Mouse (Mus musculus): ENCODE measurements around the gene Fbln2.

The Fbln2 gene

DNA sequence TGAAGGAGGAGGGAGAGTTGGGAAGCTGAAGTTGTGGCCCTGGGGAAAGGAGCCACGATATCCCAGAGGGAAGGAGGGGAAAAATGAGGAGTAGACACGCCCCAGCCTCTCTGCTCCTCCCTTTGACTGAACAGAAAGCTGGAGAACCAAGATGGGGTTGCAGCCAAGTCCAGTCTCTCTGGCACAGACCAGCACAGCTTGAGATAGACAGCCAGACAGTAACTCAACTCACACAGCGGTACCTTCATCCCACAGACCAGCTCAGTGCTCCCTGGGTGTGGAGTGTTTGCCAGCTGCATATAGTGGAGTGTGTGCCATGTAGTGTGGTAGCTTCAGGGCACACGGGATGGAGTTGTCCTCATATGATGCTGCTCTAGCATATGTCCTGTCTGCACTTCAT is 16.7 kb downstream of the Fbln2 start:
- DNase-seq (ENCODE audit: low read depth, low spot score) = no peak

DNA sequence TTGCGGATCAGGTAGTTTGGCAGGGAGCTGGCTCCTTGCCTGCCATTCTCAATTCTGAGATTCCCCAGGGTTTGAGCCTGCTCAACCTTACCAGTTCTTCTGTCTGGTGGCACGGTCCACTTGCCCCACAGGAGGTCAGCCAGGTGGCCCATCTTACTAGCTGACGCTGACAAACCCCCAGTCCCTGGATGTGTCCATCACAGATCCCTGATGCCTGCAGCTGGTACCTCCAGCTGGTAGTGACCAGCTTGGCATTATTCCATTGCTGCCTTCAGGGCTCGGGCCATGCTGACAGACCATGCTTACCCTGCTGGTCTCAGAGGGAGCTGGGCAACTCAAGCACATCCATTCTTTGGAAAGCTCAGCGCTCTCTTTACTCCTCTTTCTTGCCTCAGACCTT is 18.7 kb downstream of the Fbln2 start:
- no peak for DNase-seq (ENCODE audit: low read depth, low spot score)

DNA sequence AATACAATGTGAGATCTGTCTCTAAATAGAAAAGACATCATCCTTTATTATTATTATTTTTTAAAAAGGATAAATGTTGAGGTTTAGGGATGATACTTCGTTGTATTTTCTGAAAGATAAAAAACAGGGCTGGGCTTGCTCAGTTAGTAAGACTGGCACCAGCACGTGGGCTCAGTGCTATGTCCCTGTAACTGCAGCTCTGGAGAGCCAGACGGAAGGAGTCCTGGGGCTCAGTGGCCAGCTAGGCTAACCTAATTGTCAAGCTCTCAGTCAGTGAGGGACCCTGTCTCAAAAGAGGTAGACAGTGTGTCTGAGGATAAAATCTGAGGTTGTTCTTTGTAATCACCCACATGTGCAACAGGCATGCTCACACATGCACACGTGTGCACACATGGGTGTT is 19.3 kb downstream of the Fbln2 start:
- no peak for DNase-seq (ENCODE audit: low read depth, low spot score)

DNA sequence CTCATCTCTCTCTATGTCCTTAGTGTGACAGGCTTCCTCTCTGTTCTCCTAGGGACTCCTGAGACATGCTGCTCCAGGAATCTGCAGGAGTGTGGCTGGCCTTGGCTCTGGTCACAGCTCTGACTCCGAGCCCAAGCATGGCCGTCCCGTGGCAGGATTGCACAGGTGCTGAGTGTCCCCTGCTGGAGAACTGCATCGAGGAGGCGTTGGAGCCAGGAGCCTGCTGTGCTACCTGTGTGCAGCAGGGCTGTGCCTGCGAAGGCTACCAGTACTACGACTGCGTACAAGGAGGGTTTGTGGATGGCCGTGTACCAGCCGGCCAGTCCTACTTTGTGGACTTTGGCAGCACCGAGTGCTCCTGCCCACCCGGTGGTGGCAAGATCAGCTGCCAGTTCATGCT is 20.8 kb downstream of the Fbln2 start:
- no peak for DNase-seq (ENCODE audit: low read depth, low spot score)

DNA sequence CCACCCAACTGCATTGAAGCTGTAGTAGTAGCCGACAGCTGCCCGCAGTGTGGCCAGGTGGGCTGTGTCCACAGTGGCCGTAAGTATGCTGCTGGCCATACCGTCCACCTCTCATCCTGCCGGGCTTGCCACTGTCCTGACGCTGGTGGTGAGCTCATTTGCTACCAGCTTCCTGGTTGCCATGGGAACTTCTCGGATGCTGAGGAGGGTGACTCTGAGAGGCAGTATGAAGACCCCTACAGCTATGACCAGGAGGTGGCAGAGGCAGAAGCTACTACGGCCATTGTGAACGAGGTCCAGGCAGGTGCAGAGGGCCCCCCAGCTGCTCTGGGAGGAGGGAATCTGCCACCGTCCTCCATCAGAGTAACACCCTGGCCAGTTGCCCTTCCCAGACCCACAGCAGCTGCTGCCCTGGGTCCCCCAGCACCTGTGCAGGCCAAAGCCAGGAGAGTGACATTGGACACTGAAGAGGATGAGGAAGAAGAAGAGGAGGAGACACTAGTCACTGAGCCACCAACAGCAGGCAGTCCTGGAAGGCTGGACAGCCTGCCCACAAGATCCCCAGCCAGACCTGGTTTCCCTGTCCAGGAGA is 21.3 kb downstream of the Fbln2 start:
- DNase-seq (ENCODE audit: low read depth, low spot score) = no peak

DNA sequence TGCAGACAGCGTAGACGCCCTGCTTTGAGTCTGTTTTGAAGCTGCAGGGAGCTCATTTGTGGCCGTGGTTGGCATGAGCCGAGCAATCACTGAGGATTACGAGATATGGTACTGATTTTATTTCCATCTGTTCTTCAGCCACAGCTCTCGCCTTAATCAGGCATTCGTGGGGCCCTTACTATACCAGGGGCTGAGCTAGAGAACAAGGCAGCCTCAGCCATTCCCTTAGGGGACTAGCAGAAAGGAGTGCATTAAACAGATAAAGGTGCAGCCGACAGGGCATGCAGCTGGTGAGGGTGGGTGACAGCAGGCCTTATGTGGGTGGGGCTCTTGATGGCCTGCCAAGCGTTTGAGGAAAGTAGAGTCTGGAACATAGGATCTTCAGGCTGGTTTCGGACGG is 23.8 kb downstream of the Fbln2 start:
- DNase-seq (ENCODE audit: low read depth, low spot score) = no peak

DNA sequence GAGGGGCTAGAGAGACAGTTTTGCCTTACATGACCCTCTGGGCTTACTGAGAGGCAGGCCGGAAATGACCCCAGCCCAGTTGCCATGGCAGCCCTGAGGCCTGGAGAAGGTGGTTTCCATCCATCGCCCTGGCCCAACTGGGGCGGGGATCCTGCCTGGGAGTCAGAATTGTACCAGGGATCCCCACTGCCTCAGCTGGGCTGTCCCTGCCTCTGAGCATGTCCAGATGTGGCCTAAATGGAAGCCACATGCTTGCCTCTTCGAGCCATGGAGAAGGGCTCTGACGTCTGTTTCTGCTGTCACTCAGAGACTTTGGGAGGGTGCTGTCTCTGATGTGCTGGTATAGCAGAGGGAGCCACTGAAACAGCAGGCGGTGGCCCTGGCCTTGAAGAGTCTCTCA is 24.2 kb downstream of the Fbln2 start:
- DNase-seq (ENCODE audit: low read depth, low spot score) = no peak

DNA sequence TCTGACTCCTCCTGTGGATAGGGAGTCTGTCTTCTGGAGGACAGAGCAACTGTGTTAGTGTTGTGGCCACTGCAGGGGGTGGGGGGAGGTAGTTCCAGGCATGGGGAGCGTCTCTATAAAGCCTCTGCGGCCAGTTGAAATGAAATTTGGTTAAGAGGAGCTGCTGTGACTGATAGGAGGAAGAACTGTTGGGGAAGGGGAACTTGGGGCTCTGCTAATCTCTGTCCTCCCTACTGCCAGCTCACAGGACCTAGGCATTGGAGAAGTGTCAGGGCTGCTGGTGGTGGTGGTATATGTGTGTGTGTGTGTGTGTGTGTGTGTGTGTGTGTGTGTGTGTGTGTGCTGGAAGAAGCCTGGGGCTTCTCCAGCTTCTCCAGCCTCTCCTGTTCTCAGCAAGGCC is 25.0 kb downstream of the Fbln2 start:
- DNase-seq (ENCODE audit: low read depth, low spot score) = no peak

DNA sequence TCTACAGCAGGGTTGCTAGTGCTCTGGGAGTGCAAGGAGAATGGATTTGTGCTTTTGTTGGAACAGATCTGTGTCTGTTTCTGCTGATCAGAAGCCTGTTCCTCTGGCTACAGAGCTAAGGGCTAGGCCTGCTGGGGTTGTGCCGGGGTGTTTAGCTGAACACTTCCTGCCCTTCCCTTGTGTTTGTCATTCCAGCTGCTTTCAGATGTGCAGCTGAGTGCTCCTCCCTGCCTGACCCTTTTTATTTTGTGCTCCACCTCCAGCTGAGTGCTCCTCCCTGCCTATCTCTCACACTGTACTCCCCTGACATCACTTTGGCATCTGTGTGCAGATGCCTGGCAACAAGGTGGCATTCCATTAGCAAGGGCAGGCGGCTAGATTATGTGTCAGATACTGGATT is 28.3 kb downstream of the Fbln2 start:
- DNase-seq (ENCODE audit: low read depth, low spot score) = no peak

DNA sequence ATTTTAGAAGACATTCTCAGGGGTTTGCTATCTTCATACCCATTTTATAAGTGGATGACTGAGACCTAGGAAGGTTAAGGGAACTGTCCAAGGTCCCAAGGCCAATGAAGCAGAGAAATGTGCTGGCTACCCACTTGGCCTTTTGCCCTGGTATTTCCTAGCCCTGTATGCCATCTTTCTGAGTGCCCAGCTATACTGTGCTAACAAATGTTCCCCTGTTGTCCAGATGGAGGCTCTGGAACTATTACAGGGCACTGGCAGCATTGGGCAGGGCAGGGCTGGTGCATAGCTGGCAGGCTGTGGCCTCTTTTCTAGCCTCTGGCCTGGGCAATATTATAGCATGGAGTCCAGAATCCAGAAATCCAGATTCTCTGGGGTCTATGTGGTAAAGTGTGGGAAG is 28.7 kb downstream of the Fbln2 start:
- no peak for DNase-seq (ENCODE audit: low read depth, low spot score)

DNA sequence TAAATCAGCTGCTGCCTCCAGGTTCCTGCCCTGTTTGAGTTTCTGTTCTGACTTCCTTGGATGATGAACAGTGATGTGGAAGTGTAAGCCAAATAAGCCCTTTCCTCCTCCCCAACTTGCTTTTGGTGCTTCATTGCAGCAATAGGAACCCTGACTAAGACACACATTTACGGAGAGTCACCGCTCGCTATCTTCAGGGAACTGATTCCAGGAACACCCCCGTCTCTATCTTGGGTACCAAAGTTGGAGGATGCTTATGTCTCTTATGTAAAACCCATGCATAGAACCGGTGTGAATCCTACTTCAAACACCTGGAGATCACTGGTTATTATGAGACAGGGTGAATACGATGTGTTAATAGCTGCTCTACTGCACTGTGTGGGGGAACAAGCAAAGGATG is 31.1 kb downstream of the Fbln2 start:
- DNase-seq (ENCODE audit: low read depth, low spot score) = no peak

DNA sequence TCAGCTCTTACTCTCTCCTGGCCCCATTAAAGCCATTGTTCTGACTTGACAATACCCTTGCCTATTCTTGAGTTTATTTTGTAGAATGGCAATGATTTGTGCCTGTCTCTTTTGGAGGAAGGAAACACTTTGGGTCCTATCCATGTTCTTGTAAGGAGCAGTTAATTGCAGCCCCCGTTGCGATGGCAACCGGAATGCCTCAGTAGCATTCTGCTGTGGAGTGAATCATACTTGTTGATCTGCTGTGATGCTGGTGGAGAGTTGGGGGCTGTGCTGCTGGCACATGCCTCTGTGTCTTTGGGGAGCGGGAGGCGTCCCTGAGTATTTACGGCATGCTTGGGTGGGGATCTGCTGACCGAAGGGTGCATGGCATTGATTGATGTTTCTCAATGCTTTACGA is 32.1 kb downstream of the Fbln2 start:
- no peak for DNase-seq (ENCODE audit: low read depth, low spot score)

DNA sequence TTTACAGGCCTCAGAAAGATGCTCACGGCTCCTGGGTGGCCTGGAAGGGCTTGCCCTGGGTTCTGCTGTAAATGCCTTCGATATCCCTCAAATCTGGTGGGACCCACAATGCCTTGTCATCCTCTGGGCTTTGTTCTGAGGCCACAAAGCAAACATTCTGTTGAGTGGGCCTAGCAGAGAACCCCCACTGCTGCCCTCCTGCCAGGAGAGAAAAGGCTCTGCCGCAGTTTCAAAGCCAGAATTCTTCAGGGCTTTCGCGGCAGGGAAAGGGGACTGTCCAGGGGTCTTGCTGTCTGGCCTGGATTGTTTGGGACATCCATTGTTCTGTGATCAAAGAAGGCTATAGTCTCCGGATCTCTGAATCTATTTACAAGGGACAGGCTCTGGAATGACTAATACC is 33.1 kb downstream of the Fbln2 start:
- DNase-seq (ENCODE audit: low read depth, low spot score) = no peak

DNA sequence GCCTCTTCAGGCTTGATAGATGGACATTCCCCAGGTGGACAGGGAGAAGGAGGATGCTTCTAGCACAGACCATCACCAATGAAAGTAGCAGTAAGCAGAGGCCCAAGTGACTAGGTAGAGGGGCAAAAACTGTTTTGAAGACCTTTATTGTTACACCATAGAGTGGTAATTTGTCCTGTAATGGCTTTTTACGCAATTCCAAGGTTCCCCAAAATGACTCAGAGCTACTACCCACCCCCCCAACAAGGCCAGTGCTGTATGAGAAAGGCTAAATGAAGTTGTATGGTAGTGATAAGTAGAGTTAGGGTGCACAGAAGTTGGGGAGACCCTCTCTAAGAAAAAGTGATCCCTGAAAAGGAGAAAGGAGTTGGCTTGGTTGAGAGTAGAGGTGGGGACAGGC is 35.1 kb downstream of the Fbln2 start:
- DNase-seq (ENCODE audit: low read depth, low spot score) = no peak

DNA sequence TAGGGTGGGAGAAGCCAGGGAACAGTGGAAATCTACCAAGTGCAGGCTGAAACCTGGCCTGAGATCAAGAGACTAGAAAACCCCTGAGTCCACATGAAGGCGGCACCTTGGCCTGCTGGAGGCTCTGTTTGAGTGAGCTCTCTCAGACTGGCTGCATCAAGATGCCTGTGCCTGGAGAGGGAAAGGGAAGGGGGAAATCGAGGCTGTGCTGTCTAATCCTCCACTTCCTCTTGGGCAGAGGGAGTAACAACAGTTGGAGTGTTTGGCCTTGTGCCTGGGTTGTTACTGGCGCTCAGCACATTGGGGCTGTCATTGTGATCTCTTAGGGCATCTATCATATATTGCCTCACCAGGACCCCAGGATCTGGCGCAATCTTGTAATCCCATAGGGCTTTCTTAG is 36.4 kb downstream of the Fbln2 start:
- DNase-seq (ENCODE audit: low read depth, low spot score) = no peak

DNA sequence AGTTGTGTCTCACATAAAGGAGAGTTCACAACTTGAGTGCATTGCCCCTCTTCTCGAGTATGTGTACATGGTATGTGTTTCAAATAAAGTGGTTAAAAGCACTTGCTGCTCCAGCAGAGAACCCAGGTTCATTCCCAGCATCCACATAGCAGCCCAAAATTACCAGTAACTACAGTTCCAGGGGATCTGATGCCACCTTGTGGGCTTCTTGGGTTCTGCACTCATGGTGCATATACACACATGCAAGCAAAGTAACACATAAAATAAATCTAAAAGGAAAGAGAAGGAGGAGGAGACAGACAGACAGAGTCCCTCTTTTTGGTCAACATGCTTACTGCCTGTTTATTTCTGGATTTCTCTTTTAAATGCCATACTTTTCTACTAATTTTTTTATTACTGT is 37.5 kb downstream of the Fbln2 start:
- no peak for DNase-seq (ENCODE audit: low read depth, low spot score)

DNA sequence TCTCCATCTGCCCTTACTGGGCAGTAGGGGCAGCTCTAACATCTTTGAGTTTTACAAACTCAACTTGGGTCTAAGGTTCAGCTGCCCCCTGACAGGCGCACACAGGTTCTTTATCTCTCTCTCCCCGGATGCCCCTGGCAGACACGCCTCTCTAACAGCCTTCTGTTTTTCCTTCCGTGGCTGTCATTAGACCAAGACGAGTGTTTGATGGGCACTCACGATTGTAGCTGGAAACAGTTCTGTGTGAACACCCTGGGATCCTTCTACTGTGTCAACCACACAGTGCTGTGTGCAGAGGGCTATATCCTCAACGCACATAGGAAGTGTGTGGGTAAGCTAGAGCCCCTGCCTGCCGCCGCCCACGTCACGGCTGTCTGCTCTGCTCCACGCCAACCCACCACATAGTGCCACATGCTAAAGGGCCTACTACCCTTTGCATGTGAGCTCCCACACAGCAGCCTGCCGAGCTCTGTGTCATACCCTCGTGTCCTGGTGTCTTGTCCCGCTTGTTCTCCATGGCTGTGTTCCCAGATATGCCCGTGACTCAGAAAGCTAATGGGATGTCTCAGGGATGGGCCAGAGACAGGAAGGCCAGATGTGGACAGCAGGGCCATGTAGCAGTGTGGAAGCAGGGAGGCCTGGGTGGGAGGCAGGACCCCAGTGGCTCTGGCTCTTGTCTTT is 47.3 kb downstream of the Fbln2 start:
- no peak for DNase-seq (ENCODE audit: low read depth, low spot score)

DNA sequence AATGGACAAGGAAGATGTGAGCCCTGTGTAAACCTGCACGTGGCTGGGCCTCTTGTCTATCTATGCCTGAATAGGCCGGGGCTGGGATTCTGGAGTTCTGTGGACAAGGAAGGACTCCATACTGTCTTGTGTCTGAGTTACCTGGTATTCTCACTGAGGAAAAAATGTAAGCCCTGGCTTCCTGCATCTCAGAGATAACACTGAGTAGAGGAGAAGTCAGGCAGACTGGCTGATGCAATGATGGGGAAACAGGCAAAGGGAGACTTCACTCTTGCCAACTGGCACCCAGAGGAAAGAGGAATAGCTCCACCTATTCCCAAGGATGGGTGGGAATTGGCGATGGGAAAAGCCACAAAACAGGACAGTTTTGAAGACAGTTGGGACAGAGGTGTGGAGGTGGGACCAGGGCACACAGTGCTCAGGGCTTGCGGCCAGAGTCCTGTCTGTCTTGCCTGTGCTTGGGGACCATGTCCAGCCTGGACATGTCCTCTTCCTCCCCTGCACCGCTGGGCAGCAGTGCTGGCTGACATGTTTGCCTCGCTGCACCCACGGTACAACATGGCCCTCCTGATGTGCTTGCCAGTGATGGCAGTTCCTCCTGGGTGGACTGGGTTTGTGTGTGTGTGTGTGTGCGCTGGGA is 48.2 kb downstream of the Fbln2 start:
- DNase-seq (ENCODE audit: low read depth, low spot score) = no peak

DNA sequence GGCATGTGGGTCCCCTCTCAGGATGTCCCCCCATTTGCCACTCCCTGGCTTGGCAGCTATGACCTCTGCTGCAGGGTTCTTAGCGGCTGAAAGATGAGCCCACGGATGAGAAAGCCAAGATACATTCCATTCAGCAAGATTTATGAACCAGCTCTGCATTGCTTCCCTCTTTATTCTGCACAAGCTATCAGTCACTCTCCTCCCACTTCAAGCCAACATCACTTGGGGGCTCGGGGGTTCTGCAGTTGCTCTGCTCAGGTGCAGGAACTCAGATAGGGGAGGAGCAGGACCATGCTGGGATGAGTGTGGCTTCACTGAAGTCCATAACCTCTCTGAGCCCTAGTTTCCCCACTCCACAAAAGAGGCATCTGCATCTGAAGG is 48.7 kb downstream of the Fbln2 start:
- DNase-seq (ENCODE audit: low read depth, low spot score) = no peak

DNA sequence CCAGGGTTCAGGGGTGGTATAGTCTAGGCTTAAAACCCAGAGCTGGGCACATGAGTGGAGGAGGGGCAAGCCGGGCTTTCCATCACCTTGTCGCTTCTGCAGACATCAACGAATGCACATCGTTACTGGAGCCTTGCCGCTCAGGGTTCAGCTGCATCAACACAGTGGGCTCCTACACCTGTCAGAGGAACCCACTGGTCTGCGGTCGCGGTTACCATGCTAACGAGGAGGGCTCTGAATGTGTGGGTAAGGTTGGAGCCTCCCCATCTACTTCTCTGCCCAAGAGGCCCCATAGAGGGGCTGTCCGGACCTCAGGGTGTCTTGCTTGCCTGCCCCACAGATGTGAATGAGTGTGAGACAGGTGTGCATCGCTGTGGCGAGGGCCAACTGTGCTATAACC is 53.4 kb downstream of the Fbln2 start:
- no peak for DNase-seq (ENCODE audit: low read depth, low spot score)

DNA sequence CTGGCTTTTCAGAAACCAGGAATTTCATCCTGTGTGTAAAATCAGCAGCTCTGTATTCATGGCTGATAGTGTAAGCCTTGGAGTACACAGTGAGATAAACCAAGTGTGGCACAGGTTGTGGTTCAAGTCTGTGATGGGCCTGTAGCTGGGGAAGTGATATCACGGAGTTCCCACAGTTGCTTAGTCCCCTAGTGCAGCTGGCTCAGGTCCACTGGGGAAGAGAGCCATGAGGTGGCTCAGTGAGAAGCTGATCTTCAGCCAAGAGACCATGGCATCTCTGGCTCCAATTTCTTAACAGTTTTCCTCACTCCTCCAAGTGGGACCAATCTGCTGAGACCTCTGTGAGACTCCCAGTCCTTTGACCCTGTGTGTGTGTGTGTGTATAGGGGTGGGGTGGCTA is 54.4 kb downstream of the Fbln2 start:
- DNase-seq (ENCODE audit: low read depth, low spot score) = no peak

DNA sequence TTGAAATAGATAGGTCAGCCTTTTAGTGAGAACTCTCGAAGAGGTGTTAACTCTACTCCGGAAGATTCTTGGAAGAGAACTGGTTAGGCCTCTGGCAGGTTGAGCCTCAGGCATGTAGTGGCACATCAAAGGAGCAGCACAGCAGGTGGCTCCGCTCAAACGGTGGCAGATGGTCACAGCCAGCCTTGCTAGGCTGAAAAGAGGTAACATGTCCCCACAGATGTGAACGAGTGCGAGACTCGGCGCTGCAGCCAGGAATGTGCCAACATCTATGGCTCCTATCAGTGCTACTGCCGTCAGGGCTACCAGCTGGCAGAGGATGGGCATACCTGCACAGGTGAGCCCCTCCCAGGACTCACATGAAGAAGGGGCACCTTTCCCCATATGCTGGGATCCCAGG is 56.1 kb downstream of the Fbln2 start:
- DNase-seq (ENCODE audit: low read depth, low spot score) = no peak

DNA sequence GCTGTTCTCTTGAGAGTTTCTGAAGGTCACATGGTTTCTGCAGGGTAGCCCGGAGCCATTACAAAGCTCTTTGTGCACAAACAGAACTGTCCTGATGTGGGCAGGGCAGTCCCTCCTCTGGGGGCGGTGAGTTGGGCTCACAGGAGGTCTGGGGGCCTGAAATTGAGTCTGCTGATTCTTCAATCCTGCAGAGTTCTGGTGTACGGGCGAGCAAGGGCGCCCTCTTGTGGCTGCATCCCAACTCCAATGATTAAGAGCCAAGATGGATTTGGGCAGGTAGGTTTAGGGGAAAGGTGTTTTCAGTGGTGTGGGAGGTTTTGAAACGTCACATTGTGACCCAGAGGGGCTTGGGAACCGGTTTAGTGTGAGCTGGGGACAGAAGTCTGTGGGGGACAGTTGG is 65.3 kb downstream of the Fbln2 start:
- peak; percentile 37 for DNase-seq (ENCODE audit: low read depth, low spot score)

DNA sequence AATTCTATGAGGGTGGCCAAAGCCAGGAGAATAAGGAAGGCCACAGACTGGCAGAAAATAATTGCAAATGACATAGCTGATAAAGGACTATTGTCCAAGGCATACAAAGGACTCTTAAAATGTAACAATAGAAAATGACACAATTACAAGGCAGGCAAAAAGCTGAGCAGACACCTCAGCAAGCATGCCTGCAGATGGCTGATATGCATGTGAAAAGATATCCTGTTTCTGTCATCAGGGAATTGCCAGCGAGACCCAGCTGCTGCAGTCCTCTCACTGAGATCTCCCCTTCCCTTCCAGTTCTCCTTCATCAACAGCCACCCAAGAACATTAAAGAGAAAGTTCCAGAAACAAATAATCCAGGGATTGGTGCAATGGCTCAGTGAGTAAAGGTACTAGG is 66.0 kb downstream of the Fbln2 start:
- DNase-seq (ENCODE audit: low read depth, low spot score) = no peak
